Mouse (Mus musculus): ENCODE data around the gene Lgals3bp. TPM values are rescaled to one million over a fixed set of nuclear protein-coding genes. Genes with fewer than 3 reads are reported as not detected.
A peak's percentile ranks its signal among the peaks of the same experiment; 100 is the strongest.

Lgals3bp gene
- polyA plus RNA-seq, 1 experiment from 2014 or later: 5.1 TPM

DNA sequence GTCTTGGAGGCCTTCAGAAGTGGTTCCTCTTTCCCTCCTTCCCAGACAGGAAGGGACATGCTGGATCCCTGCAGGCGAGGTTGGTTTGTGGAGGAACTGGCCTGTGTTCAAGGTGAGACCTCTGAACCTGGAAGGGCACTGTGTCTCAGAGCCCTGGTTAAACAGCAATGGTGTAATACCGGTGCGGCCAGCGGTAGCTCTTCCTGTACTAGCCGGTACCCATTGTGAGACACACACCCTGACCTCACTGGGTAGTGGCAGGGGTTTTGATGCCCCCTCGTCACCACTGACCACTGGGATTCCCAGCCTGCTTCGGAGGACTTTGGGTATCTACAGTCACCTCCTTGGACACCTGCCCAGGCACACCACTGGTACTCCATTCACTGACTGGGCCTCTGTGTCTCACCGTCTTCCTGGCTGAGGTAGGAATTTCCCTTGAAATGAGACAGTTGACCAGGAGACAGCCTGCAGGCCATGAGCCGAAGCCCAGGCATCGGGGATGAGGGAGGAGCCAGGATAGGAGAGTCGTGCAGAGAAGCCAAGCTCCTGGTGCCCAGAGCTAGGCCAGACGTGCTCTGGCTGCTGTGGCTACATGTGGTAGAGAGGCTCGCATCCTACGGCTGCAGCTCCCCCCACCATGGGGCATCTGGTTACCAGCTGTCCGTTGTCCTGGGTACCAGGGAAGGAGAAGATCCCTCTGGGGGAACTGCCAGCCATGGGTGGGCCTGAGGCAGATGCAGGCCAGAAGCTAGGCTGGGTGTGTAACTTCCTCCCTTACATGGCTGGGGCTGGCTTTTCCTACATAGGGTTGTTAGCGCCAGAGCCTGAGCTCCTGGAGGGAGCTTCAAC is 29.4 kb upstream of the Lgals3bp start:
- 65% methylated on average over 16 of the region's 16 CpGs for WGBS
- Histone ChIP-seq H3K4me3 (no peak overlapping the region), H3K9ac (no peak overlapping the region), H3K36me3 (no peaks in the 10 kb centered on the region), H3K4me1 (replicated peaks) (peaks cover 68% of the 10 kb centered on the region), H3K9me3 (replicated peaks) (no peaks in the 10 kb centered on the region), H3K27me3 (replicated peaks) (peaks cover 6% of the 10 kb centered on the region; the same call in 1 of the 2 replicates), H3K27ac (ENCODE audit: poor library complexity, severe bottlenecking) (no peak overlapping the region), H3K4me2 (no peak overlapping the region)
- ATAC-seq (ENCODE audit: insufficient number of reproducible peaks, low FRiP score): no peak; the same call in 1 of the 2 replicates

DNA sequence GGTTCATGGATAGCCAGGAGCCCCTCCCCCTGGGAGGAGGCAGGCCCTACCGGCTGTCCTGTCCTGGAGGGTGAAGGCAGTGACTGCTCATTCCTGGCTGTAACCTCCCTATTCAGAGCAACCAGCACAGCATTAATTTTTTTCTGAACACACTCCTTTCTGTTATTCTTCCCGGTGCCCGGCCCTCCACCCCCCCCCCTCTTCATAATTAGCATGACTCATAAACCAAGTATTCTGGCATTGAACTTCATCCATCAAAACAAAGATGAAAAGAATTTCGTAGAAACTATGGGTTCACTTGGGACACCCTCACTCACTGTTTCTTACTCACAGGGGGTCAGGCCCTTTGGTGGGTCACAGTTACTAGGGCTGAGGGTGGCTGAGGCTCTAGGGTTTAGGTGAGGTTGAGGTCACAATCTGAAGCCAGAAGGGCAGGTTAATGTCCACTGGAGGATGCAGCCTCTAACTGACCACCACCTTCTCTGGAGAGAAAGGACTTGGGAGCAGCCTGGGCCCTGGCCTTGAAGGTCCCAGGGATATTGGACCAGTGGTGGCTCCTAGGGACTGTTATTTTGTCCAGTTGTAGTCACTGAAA is 28.5 kb upstream of the Lgals3bp start:
- WGBS: 42% methylated on average over 4 of the region's 4 CpGs
- H3K4me3 ChIP-seq: no peak overlapping the region
- peaks cover 3% of the 10 kb centered on the region; the same call in 1 of the 2 replicates for H3K27me3 ChIP-seq (replicated peaks)
- H3K4me1 ChIP-seq (replicated peaks): peaks cover 71% of the 10 kb centered on the region
- no peak for ATAC-seq (ENCODE audit: insufficient number of reproducible peaks, low FRiP score)
- H3K27ac ChIP-seq (ENCODE audit: poor library complexity, severe bottlenecking): no peak overlapping the region
- no peaks in the 10 kb centered on the region for H3K36me3 ChIP-seq
- no peak overlapping the region for H3K9ac ChIP-seq
- no peak overlapping the region for H3K4me2 ChIP-seq
- H3K9me3 ChIP-seq (replicated peaks): no peaks in the 10 kb centered on the region

DNA sequence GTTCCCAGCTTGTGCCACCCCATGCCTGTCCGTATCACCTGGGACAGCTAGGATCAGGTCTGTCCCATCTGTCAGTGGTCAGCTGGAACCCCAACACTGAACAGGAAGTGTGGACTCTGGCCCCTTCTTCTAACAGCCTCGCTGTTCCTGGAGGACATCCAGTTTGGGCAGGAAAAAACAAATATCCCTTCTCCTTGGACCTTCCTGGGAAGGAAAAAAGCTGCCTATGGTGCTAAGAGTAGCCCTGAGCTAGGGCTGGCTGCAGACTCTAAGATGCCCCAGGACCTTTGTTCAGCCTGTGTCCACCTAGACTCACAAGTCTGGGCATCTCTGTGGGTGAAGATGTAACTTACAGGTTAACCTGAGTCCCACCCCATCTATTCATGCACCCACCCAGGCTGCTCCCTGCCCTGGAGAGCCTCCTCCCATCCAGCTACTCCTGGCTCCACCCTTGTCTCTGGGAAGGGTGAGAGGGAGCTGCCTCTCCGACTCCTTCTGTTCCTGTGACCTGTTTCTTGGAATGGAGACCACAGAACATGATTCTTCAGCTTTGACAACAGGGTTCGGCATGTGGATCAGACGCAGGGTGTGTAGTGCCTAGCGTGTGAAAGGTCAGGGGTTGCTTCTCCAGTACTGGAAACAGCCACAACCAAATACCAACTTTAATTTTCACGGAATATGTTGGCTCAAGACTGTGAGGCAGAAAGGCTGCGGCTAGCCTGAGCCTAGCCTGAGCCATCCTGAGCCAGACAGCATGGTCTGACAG is 27.2 kb upstream of the Lgals3bp start:
- Histone ChIP-seq H3K4me1 (replicated peaks) (peaks cover 75% of the 10 kb centered on the region), H3K4me2 (peak overlapping the region; percentile 61), H3K9ac (peak overlapping the region; percentile 58; the same call in 1 of the 2 replicates), H3K27ac (ENCODE audit: poor library complexity, severe bottlenecking) (peak overlapping the region; percentile 58; the same call in 1 of the 2 replicates), H3K27me3 (replicated peaks) (no peaks in the 10 kb centered on the region; the same call in 1 of the 2 replicates), H3K36me3 (no peaks in the 10 kb centered on the region), H3K4me3 (peak overlapping the region; percentile 31), H3K9me3 (replicated peaks) (no peaks in the 10 kb centered on the region)
- ATAC-seq (ENCODE audit: insufficient number of reproducible peaks, low FRiP score): no peak
- 56% methylated on average over 8 of the region's 8 CpGs for WGBS

DNA sequence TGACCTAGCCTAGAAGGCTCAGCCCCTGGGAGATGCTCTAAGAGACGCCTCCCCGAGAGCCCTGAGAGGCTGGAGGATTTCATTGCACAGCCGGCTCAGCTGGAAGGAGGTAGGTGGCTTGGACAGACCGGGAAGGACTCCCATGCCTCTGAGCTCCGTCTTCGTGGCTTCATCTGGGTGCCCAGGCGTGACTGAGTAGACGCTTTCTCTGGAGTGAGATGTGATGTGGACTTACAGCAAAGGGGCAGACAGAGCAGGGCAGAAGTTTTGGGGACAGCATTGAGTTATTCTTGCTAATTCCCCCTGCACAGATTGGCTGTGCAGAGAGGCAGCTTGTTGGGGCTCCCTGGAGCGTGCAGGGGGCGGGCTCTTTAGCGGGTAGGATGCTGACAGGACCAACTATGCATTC is 26.6 kb upstream of the Lgals3bp start:
- 7% methylated on average over 11 of the region's 11 CpGs for WGBS
- H3K9me3 ChIP-seq (replicated peaks): no peaks in the 10 kb centered on the region
- peak overlapping the region; percentile 58; the same call in 1 of the 2 replicates for H3K9ac ChIP-seq
- peak overlapping the region; percentile 61 for H3K4me2 ChIP-seq
- no peak for ATAC-seq (ENCODE audit: insufficient number of reproducible peaks, low FRiP score)
- H3K4me3 ChIP-seq: peak overlapping the region; percentile 31
- H3K4me1 ChIP-seq (replicated peaks): peaks cover 75% of the 10 kb centered on the region
- H3K36me3 ChIP-seq: no peaks in the 10 kb centered on the region
- no peaks in the 10 kb centered on the region; the same call in 1 of the 2 replicates for H3K27me3 ChIP-seq (replicated peaks)
- peak overlapping the region; percentile 58 for H3K27ac ChIP-seq (ENCODE audit: poor library complexity, severe bottlenecking)

DNA sequence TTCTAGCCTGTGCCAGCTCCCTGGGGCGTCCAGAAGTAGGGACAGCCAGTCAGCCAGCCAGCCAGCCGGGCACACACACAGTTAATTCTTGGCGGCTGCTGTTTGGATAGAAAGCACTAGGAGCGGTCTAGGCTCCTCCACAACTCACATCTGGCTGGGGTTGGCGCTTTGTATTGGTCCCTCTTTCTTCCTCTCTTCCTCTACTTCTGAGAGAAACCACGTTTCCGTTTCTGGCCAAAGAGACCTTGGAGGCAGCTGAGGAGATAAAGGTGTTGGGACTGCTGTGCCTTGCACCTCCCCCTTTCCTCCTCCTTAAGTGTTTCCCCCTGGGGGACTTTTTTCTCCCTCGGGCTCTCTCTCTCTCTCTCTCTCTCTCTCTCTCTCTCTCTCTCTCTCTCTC is 26.1 kb upstream of the Lgals3bp start, which contains the start of gene C1qtnf1:
Gene C1qtnf1, plus strand, starts transcription at position 218 of the 400 bp plus-strand sequence.
- Histone ChIP-seq H3K27ac (ENCODE audit: poor library complexity, severe bottlenecking) (peak within 1 kb of the TSS; percentile 58), H3K4me1 (replicated peaks) (peaks cover 72% of the 10 kb centered on the region), H3K36me3 (no peaks in the 10 kb centered on the region), H3K9ac (peak within 1 kb of the TSS; percentile 58; the same call in 1 of the 2 replicates), H3K4me2 (peak within 1 kb of the TSS; percentile 61), H3K9me3 (replicated peaks) (no peaks in the 10 kb centered on the region), H3K4me3 (peak within 1 kb of the TSS; percentile 31), H3K27me3 (replicated peaks) (no peaks in the 10 kb centered on the region; the same call in 1 of the 2 replicates)
- no peak for ATAC-seq (ENCODE audit: insufficient number of reproducible peaks, low FRiP score)
- 2% methylated on average over 8 of the region's 8 CpGs for WGBS

DNA sequence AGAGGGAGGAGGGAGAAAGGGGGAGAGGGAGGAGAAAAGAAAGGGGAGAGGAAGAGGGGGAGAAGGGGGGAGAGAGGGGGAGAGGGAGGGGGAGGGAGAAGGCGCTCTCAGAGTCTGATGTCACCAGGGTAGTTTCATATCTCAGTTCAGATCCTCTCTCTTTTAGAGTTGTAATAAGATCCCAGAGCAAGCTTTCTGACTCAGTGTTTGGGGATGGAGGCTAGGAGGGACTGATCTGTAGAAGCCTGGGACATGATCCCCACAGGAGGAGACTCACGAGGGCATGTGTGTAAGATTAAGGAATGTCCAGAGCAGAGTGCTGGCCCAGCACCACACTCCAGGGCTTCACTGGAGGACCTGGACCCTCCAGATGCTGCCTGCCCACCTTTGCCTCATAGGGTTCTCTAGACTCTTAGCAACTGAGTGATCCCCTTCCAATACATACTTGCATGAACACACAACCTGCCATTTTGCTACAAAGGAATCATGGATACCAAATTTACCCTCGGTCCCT is 25.4 kb upstream of the Lgals3bp start:
- H3K4me2 ChIP-seq: peak overlapping the region; percentile 61
- no peaks in the 10 kb centered on the region; the same call in 1 of the 2 replicates for H3K27me3 ChIP-seq (replicated peaks)
- H3K4me1 ChIP-seq (replicated peaks): peaks cover 72% of the 10 kb centered on the region
- H3K9ac ChIP-seq: no peak overlapping the region
- 31% methylated on average over 3 of the region's 3 CpGs for WGBS
- H3K27ac ChIP-seq (ENCODE audit: poor library complexity, severe bottlenecking): 0 out of 2 replicates have a peak overlapping the region, but pooled peaks have one; percentile 58
- no peaks in the 10 kb centered on the region for H3K36me3 ChIP-seq
- H3K4me3 ChIP-seq: no peak overlapping the region
- no peak for ATAC-seq (ENCODE audit: insufficient number of reproducible peaks, low FRiP score)
- no peaks in the 10 kb centered on the region for H3K9me3 ChIP-seq (replicated peaks)

DNA sequence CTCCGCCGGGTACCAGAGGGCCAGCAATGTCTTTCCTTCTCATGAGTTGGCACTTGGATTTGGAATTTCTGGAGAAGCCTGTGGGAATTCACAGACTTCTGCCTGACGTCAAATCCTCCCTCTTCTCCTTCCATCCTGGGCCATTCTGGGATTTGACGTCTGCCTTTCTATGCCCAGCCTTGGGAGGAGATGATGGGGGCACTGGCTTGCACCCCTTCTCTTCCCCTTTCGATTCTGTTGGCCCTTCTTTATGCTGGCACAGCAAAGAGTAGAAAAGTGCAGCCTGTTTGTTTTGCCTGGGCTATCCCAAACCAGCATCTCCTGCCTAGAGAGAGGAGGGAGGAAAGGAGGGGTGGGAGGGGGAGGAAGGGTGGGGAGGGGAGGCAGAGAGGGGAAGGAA is 24.9 kb upstream of the Lgals3bp start:
- H3K36me3 ChIP-seq: no peaks in the 10 kb centered on the region
- 63% methylated on average over 5 of the region's 5 CpGs for WGBS
- H3K27me3 ChIP-seq (replicated peaks): no peaks in the 10 kb centered on the region; the same call in 1 of the 2 replicates
- H3K4me1 ChIP-seq (replicated peaks): peaks cover 66% of the 10 kb centered on the region
- no peak overlapping the region for H3K4me2 ChIP-seq
- no peaks in the 10 kb centered on the region for H3K9me3 ChIP-seq (replicated peaks)
- no peak overlapping the region for H3K27ac ChIP-seq (ENCODE audit: poor library complexity, severe bottlenecking)
- ATAC-seq (ENCODE audit: insufficient number of reproducible peaks, low FRiP score): no peak
- no peak overlapping the region for H3K9ac ChIP-seq
- H3K4me3 ChIP-seq: no peak overlapping the region

DNA sequence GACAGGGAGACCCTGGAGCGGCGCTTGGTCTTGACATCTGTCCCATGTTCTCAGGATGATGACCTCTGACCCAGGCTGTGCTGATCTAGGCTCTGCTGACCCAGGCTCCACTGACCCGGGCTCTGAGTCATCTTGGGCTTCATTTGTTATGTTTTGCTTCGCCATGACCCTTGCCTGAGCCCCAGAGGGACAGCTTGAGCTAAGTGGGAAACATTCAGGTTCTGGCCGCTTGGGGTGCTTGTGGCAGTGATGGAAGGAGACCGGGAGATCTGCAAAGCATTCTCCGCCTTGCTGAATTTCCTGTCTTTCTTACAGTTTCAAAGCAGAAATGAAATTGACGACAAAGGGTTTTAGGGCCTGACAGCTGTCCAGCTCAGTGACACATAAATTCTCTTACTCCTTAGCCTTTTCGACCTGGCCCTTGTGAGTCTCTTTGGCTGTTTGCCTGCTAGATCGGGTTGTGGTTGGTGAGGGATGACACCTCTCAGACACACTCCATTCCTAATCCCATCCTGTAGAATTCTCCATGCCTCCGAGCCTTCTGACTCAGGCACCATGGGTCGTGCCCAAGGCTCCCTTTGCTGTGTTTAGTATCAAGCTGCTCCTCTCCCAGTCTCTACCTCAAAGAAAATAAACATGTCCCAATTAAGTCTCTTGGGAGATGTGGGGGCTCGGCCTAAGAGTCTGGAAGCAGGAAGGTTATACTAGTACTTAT is 22.9 kb upstream of the Lgals3bp start:
- H3K4me2 ChIP-seq: no peak overlapping the region
- H3K9me3 ChIP-seq (replicated peaks): no peaks in the 10 kb centered on the region
- ATAC-seq (ENCODE audit: insufficient number of reproducible peaks, low FRiP score): no peak
- H3K4me3 ChIP-seq: no peak overlapping the region
- H3K9ac ChIP-seq: no peak overlapping the region
- H3K27ac ChIP-seq (ENCODE audit: poor library complexity, severe bottlenecking): no peak overlapping the region
- no peaks in the 10 kb centered on the region; the same call in 1 of the 2 replicates for H3K27me3 ChIP-seq (replicated peaks)
- H3K4me1 ChIP-seq (replicated peaks): peaks cover 52% of the 10 kb centered on the region
- WGBS: 49% methylated on average over 13 of the region's 13 CpGs
- H3K36me3 ChIP-seq: no peaks in the 10 kb centered on the region

DNA sequence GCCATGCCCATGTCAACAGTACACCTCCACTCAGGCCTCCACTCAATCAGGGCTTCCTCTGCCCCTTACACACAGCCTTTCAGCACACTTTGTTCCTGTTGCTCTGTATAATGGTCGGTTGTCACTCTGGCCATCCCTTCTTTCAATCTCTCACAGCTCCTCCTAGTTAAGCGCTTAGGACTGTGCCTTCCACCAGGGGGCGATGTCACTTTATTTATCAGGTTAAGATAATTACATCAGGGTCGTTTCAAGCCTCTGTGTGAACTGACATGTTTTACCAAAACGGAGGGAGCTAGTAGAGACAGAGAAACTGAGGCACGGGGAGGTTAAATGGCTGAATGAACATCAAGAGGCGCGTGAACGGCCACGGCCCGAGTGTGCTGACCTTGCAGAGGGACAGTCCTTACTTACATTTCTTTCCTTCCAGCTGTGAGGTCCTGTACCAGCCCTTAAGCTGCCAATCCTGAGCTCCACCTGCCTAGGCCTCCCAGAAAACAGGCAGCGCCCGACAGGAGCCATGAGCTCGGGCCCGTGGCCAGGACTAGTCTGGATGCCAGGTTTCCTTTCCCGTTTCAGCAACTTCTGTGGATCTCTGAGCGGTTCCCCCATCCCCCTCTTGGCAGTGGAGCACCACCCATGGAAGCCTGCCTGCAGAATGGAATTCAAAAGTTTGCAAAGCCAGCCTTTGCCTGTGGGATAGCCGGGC is 21.5 kb upstream of the Lgals3bp start:
- Histone ChIP-seq H3K27me3 (replicated peaks) (no peaks in the 10 kb centered on the region; the same call in 1 of the 2 replicates), H3K9ac (peak overlapping the region; percentile 49), H3K4me3 (peak overlapping the region; percentile 30), H3K4me2 (peak overlapping the region; percentile 70), H3K27ac (ENCODE audit: poor library complexity, severe bottlenecking) (peak overlapping the region; percentile 15; the same call in 1 of the 2 replicates), H3K36me3 (no peaks in the 10 kb centered on the region), H3K9me3 (replicated peaks) (no peaks in the 10 kb centered on the region), H3K4me1 (replicated peaks) (peaks cover 42% of the 10 kb centered on the region)
- no peak for ATAC-seq (ENCODE audit: insufficient number of reproducible peaks, low FRiP score)
- 3% methylated on average over 18 of the region's 18 CpGs for WGBS

DNA sequence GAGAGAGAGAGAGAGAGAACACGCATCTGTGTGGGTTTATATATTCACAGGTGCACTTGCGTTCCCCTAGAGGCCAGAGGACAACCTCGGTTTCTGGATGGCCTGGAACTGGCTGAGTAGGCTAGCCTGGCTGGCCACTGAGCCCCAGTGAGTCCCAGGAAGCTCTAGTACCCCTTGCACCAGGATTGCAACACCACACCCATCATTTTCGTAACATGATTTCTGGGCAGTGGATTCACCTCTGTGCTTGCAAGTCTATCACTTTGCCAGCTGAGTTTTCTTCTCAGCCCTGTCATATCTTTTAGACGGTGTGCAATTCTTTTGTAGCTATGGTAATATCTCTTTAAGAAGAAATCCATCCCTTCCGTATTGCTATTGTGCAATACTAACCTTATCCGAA is 18.4 kb upstream of the Lgals3bp start:
- H3K4me2 ChIP-seq: no peak overlapping the region
- peaks cover 16% of the 10 kb centered on the region for H3K36me3 ChIP-seq
- peaks cover 30% of the 10 kb centered on the region for H3K4me1 ChIP-seq (replicated peaks)
- no peaks in the 10 kb centered on the region for H3K27me3 ChIP-seq (replicated peaks)
- no peaks in the 10 kb centered on the region for H3K9me3 ChIP-seq (replicated peaks)
- H3K9ac ChIP-seq: no peak overlapping the region
- no peak for ATAC-seq (ENCODE audit: insufficient number of reproducible peaks, low FRiP score)
- H3K4me3 ChIP-seq: no peak overlapping the region
- 67% methylated on average over 7 of the region's 7 CpGs for WGBS
- no peak overlapping the region for H3K27ac ChIP-seq (ENCODE audit: poor library complexity, severe bottlenecking)
